Mouse (Mus musculus) heart, postnatal 0 days (tissue): ENCODE measurements around the gene Fbxo2.

Source experiments
- CTCF ChIP-seq: IDR thresholded peaks from 2 replicates; pipeline ENCODE4 v1.5.1; 2016; ENCODE audit warnings: antibody characterized with exemption, control low read depth, low read depth
- EP300 ChIP-seq: IDR thresholded peaks from 2 replicates; pipeline ENCODE4 v1.6.1; 2016; ENCODE audit warnings: antibody characterized with exemption, low read depth

- TF ChIP-seq EP300 (no peak), CTCF (no peak)
Observed at GRCm38 (mm10) chr4:148174495-148174862, 14.1 kb downstream of the Fbxo2 start.
